Mouse (Mus musculus): ENCODE measurements at regions not wholly inside any gene's neighbourhood (a gene's known extent, or its start where the extent isn't known, plus 50 kb on each side); places are given as distances from the start of the nearest gene placed in this dataset.

- H3K27ac ChIP-seq (ENCODE audit: insufficient read depth, low read length): no peak overlapping the region
Measured at GRCm38 (mm10) chr7:70643694-70644301, 277.3 kb upstream of the Nr2f2 start.

GRCm38 (mm10) chr7:70643055-70643454 is 276.5 kb upstream of the Nr2f2 start:
- no peaks in the 10 kb centered on the region for H3K27me3 ChIP-seq (ENCODE audit: control insufficient read depth, insufficient read depth, low read length, poor library complexity, severe bottlenecking)
- H3K27ac ChIP-seq (ENCODE audit: insufficient read depth, low read length): no peak overlapping the region
- H3K36me3 ChIP-seq (ENCODE audit: control insufficient read depth, insufficient read depth, low read length, poor library complexity, severe bottlenecking): no peaks in the 10 kb centered on the region

More at GRCm38 (mm10) chr7:70643694-70644301, 277.3 kb upstream of the Nr2f2 start:
- H3K36me3 ChIP-seq (ENCODE audit: control insufficient read depth, insufficient read depth, low read length, poor library complexity, severe bottlenecking): no peaks in the 10 kb centered on the region
- no peak overlapping the region for H3K4me3 ChIP-seq (ENCODE audit: low read depth, low read length)
- H3K27me3 ChIP-seq (ENCODE audit: control insufficient read depth, insufficient read depth, low read length, poor library complexity, severe bottlenecking): no peaks in the 10 kb centered on the region
- no peak overlapping the region for H3K9ac ChIP-seq (ENCODE audit: low read depth, poor library complexity, severe bottlenecking)
- H3K9me3 ChIP-seq (replicated peaks; ENCODE audit: control insufficient read depth, insufficient read depth, low read length, poor library complexity, severe bottlenecking): no peaks in the 10 kb centered on the region
- TF ChIP-seq EP300 (IDR thresholded peaks at IDR 0.05; ENCODE audit: insufficient read depth, low read depth, low read length) (no peak), POLR2A (IDR thresholded peaks at IDR 0.05; ENCODE audit: insufficient read depth, low read length) (no peak), CTCF (IDR thresholded peaks at IDR 0.05; ENCODE audit: low read depth, low read length) (no peak)
- no peaks in the 10 kb centered on the region for H3K4me1 ChIP-seq (ENCODE audit: control insufficient read depth, insufficient read depth, low read length)

GRCm38 (mm10) chr7:70641217-70641616 is 274.7 kb upstream of the Nr2f2 start:
- H3K9ac ChIP-seq (ENCODE audit: low read depth, poor library complexity, severe bottlenecking): no peak overlapping the region
- no peaks in the 10 kb centered on the region for H3K9me3 ChIP-seq (replicated peaks; ENCODE audit: control insufficient read depth, insufficient read depth, low read length, poor library complexity, severe bottlenecking)
- no peak overlapping the region for H3K4me3 ChIP-seq (ENCODE audit: low read depth, low read length)
- TF ChIP-seq CTCF (IDR thresholded peaks at IDR 0.05; ENCODE audit: low read depth, low read length) (no peak), POLR2A (IDR thresholded peaks at IDR 0.05; ENCODE audit: insufficient read depth, low read length) (no peak), EP300 (IDR thresholded peaks at IDR 0.05; ENCODE audit: insufficient read depth, low read depth, low read length) (no peak)
- no peaks in the 10 kb centered on the region for H3K4me1 ChIP-seq (ENCODE audit: control insufficient read depth, insufficient read depth, low read length)
- no peaks in the 10 kb centered on the region for H3K27me3 ChIP-seq (ENCODE audit: control insufficient read depth, insufficient read depth, low read length, poor library complexity, severe bottlenecking)
- no peak overlapping the region for H3K27ac ChIP-seq (ENCODE audit: insufficient read depth, low read length)
- no peaks in the 10 kb centered on the region for H3K36me3 ChIP-seq (ENCODE audit: control insufficient read depth, insufficient read depth, low read length, poor library complexity, severe bottlenecking)

More at GRCm38 (mm10) chr7:70643055-70643454, 276.5 kb upstream of the Nr2f2 start:
- no peaks in the 10 kb centered on the region for H3K4me1 ChIP-seq (ENCODE audit: control insufficient read depth, insufficient read depth, low read length)
- TF ChIP-seq EP300 (IDR thresholded peaks at IDR 0.05; ENCODE audit: insufficient read depth, low read depth, low read length) (no peak), POLR2A (IDR thresholded peaks at IDR 0.05; ENCODE audit: insufficient read depth, low read length) (no peak), CTCF (IDR thresholded peaks at IDR 0.05; ENCODE audit: low read depth, low read length) (no peak)
- no peak overlapping the region for H3K9ac ChIP-seq (ENCODE audit: low read depth, poor library complexity, severe bottlenecking)
- H3K9me3 ChIP-seq (replicated peaks; ENCODE audit: control insufficient read depth, insufficient read depth, low read length, poor library complexity, severe bottlenecking): no peaks in the 10 kb centered on the region
- no peak overlapping the region for H3K4me3 ChIP-seq (ENCODE audit: low read depth, low read length)

GRCm38 (mm10) chr7:70640574-70640973 is 274.0 kb upstream of the Nr2f2 start:
- Histone ChIP-seq H3K36me3 (ENCODE audit: control insufficient read depth, insufficient read depth, low read length, poor library complexity, severe bottlenecking) (no peaks in the 10 kb centered on the region), H3K27ac (ENCODE audit: insufficient read depth, low read length) (no peak overlapping the region), H3K4me3 (ENCODE audit: low read depth, low read length) (no peak overlapping the region), H3K27me3 (ENCODE audit: control insufficient read depth, insufficient read depth, low read length, poor library complexity, severe bottlenecking) (no peaks in the 10 kb centered on the region), H3K9ac (ENCODE audit: low read depth, poor library complexity, severe bottlenecking) (no peak overlapping the region), H3K9me3 (replicated peaks; ENCODE audit: control insufficient read depth, insufficient read depth, low read length, poor library complexity, severe bottlenecking) (no peaks in the 10 kb centered on the region), H3K4me1 (ENCODE audit: control insufficient read depth, insufficient read depth, low read length) (no peaks in the 10 kb centered on the region)
- TF ChIP-seq EP300 (IDR thresholded peaks at IDR 0.05; ENCODE audit: insufficient read depth, low read depth, low read length): no peak
- no peak for TF ChIP-seq POLR2A (IDR thresholded peaks at IDR 0.05; ENCODE audit: insufficient read depth, low read length)
- TF ChIP-seq CTCF (IDR thresholded peaks at IDR 0.05; ENCODE audit: low read depth, low read length): no peak

- Histone ChIP-seq H3K9ac (ENCODE audit: low read depth, poor library complexity, severe bottlenecking) (no peak overlapping the region), H3K9me3 (replicated peaks; ENCODE audit: control insufficient read depth, insufficient read depth, low read length, poor library complexity, severe bottlenecking) (no peaks in the 10 kb centered on the region; the same call in 1 of the 2 replicates), H3K36me3 (ENCODE audit: control insufficient read depth, insufficient read depth, low read length, poor library complexity, severe bottlenecking) (no peaks in the 10 kb centered on the region), H3K27me3 (ENCODE audit: control insufficient read depth, insufficient read depth, low read length, poor library complexity, severe bottlenecking) (no peaks in the 10 kb centered on the region), H3K27ac (ENCODE audit: insufficient read depth, low read length) (no peak overlapping the region), H3K4me3 (ENCODE audit: low read depth, low read length) (no peak overlapping the region), H3K4me1 (ENCODE audit: control insufficient read depth, insufficient read depth, low read length) (no peaks in the 10 kb centered on the region)
- TF ChIP-seq POLR2A (IDR thresholded peaks at IDR 0.05; ENCODE audit: insufficient read depth, low read length): no peak
Measured at GRCm38 (mm10) chr7:70638161-70638560, 271.6 kb upstream of the Nr2f2 start.

GRCm38 (mm10) chr7:70634016-70634415 is 267.5 kb upstream of the Nr2f2 start:
- TF ChIP-seq CTCF (IDR thresholded peaks at IDR 0.05; ENCODE audit: low read depth, low read length) (no peak), EP300 (IDR thresholded peaks at IDR 0.05; ENCODE audit: insufficient read depth, low read depth, low read length) (no peak), POLR2A (IDR thresholded peaks at IDR 0.05; ENCODE audit: insufficient read depth, low read length) (no peak)
- Histone ChIP-seq H3K9ac (ENCODE audit: low read depth, poor library complexity, severe bottlenecking) (no peak overlapping the region), H3K9me3 (replicated peaks; ENCODE audit: control insufficient read depth, insufficient read depth, low read length, poor library complexity, severe bottlenecking) (no peaks in the 10 kb centered on the region; the same call in 1 of the 2 replicates), H3K27ac (ENCODE audit: insufficient read depth, low read length) (no peak overlapping the region), H3K27me3 (ENCODE audit: control insufficient read depth, insufficient read depth, low read length, poor library complexity, severe bottlenecking) (no peaks in the 10 kb centered on the region), H3K4me3 (ENCODE audit: low read depth, low read length) (no peak overlapping the region), H3K36me3 (ENCODE audit: control insufficient read depth, insufficient read depth, low read length, poor library complexity, severe bottlenecking) (no peaks in the 10 kb centered on the region), H3K4me1 (ENCODE audit: control insufficient read depth, insufficient read depth, low read length) (no peaks in the 10 kb centered on the region)

Measured in ES-Bruce4 (cell line).